Mouse (Mus musculus): ENCODE results near the gene Gclm.

DNA sequence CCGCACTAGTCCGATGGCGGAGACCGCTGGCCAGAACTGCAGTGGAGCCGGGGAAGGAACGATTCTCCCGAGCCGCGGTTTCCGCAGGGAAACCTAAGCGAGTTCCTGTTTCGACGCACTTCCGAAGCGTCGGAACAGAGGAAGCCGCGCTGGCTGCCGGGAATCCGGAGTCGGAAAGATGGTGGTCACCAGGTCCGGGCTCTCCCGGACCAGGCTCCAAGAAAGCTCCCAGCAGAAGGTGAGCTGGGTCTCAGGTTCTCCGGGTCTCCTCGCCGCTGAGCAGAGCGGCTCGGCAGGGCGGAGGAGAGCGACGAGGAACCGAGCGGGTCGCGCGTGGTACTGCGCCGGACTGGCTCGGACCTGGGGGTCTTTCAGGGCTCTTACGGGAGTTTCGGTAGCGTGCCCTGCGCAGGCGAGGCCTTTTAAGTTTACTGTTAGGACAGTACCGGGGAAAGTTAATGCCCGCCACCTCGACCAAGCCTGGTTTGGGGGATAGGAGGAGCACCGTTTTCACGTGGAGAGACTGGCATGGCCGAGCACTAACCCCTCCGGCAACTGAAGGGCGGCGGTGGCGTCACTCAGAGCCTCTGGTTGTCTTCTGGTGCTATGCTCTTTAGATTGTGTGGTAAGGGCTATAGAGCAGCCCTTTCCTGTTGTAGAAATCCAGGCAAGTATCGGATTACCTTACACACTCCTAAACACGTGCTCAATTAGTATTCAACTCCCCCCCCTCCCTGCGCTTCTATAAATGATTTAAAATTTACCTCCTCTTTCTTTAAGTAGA, 29.1 kb downstream of the Gclm start, which contains the start of gene Dnttip2:
- TF ChIP-seq CTCF (IDR thresholded peaks at IDR 0.05; ENCODE audit: low read depth): peak; percentile 2; the same call in 1 of the 2 replicates
- peak; percentile 74; the same call in 1 of the 2 replicates for TF ChIP-seq EP300 (IDR thresholded peaks at IDR 0.05; ENCODE audit: low read depth)
